Mouse (Mus musculus) kidney, embryonic 15.5 days (tissue): Measurements from ENCODE around the gene Rplp2. TPM values are rescaled to one million over a fixed set of nuclear protein-coding genes. Genes with fewer than 3 reads are reported as not detected.

Experiments used
- ATAC-seq: fragments of 200-750 bp; cut with Nextera tagmentation; replicated peaks from 2 replicates; pipeline ENCODE4 v1.8.0; 2017; ENCODE audit warnings: moderate TSS enrichment; ENCODE audit not compliant: low FRiP score
- H3K27ac ChIP-seq: fragments of 300-500 bp; sonication (generic); 2 replicates; pipeline ENCODE4 v1.5.1; 2015; ENCODE audit warnings: mild to moderate bottlenecking, inconsistent platforms
- H3K27me3 ChIP-seq: fragments of 300-500 bp; sonication (generic); 2 replicates; pipeline ENCODE4 v1.6.1; 2015; ENCODE audit warnings: inconsistent platforms
- H3K36me3 ChIP-seq: fragments of 300-500 bp; sonication (generic); 2 replicates; pipeline ENCODE4 v1.6.1; 2015; ENCODE audit warnings: inconsistent platforms
- H3K4me1 ChIP-seq: fragments of 300-500 bp; sonication (generic); 2 replicates; pipeline ENCODE4 v1.6.1; 2015; ENCODE audit warnings: inconsistent platforms
- H3K4me2 ChIP-seq: fragments of 300-500 bp; sonication (generic); 2 replicates; pipeline ENCODE4 v1.6.1; 2015; ENCODE audit warnings: moderate library complexity, mild to moderate bottlenecking, inconsistent platforms
- H3K4me3 ChIP-seq: fragments of 300-500 bp; sonication (generic); replicated peaks from 2 replicates; pipeline ENCODE4 v1.5.1; 2015; ENCODE audit warnings: mild to moderate bottlenecking, inconsistent platforms
- H3K9ac ChIP-seq: fragments of 300-500 bp; sonication (generic); 2 replicates; pipeline ENCODE4 v1.6.1; 2015; ENCODE audit warnings: mild to moderate bottlenecking, inconsistent platforms
- H3K9me3 ChIP-seq: fragments of 300-500 bp; sonication (generic); replicated peaks from 2 replicates; pipeline ENCODE4 v1.6.1; 2016; ENCODE audit warnings: inconsistent platforms
- WGBS: fragments of 180-500 bp; shearing (Covaris S2); methylation state at CpG from one replicate; pipeline ENCODE4 v1.1.7; 2015; ENCODE audit warnings: mixed read lengths; 5-methylcytosine and 5-hydroxymethylcytosine counted together
- polyA plus RNA-seq: library from polyadenylated mRNA; unstranded; fragments of >200 nt; fragmentation: Nextera tagmentation; extraction: Ambion mirVana; gene quantifications from 2 replicates; pipeline ENCODE4 v1.2.1, GENCODE M21; 2015

Rplp2 gene
- polyA plus RNA-seq, 1 experiment from 2014 or later = 1,339 TPM

GRCm38 (mm10) chr7:141418970-141419369, 28.2 kb upstream of the Rplp2 start:
- H3K27ac ChIP-seq = no peak overlapping the region
- H3K4me1 ChIP-seq = peaks cover 10% of the 10 kb centered on the region
- H3K9ac ChIP-seq = no peak overlapping the region
- H3K36me3 ChIP-seq = no peaks in the 10 kb centered on the region
- H3K4me2 ChIP-seq = no peak overlapping the region
- H3K9me3 ChIP-seq = no peaks in the 10 kb centered on the region
- H3K4me3 ChIP-seq = no peak overlapping the region
- WGBS = 42% methylated on average over 7 of the region's 7 CpGs
- no peak for ATAC-seq
- H3K27me3 ChIP-seq = no peaks in the 10 kb centered on the region

GRCm38 (mm10) chr7:141420030-141420702, 27.0 kb upstream of the Rplp2 start:
- Histone ChIP-seq H3K27me3 (no peaks in the 10 kb centered on the region), H3K4me3 (no peak overlapping the region), H3K4me2 (no peak overlapping the region), H3K9me3 (no peaks in the 10 kb centered on the region), H3K27ac (no peak overlapping the region), H3K9ac (no peak overlapping the region), H3K4me1 (no peaks in the 10 kb centered on the region), H3K36me3 (no peaks in the 10 kb centered on the region)
- ATAC-seq = no peak
- 79% methylated on average over 9 of the region's 9 CpGs for WGBS

- H3K27me3 ChIP-seq = no peaks in the 10 kb centered on the region
- H3K4me3 ChIP-seq = no peak overlapping the region
- H3K4me2 ChIP-seq = no peak overlapping the region
- no peaks in the 10 kb centered on the region for H3K36me3 ChIP-seq
- no peak overlapping the region for H3K27ac ChIP-seq
- peaks cover 5% of the 10 kb centered on the region; the same call in 1 of the 2 replicates for H3K4me1 ChIP-seq
- H3K9me3 ChIP-seq = no peaks in the 10 kb centered on the region
- no peak overlapping the region for H3K9ac ChIP-seq
- 65% methylated on average over 4 of the region's 4 CpGs for WGBS
- ATAC-seq = no peak
Observed at GRCm38 (mm10) chr7:141423811-141424210, 23.4 kb upstream of the Rplp2 start.

- no peaks in the 10 kb centered on the region for H3K9me3 ChIP-seq
- 83% methylated on average over 12 of the region's 12 CpGs for WGBS
- ATAC-seq = no peak
- H3K4me1 ChIP-seq = peaks cover 19% of the 10 kb centered on the region
- H3K9ac ChIP-seq = no peak overlapping the region
- H3K4me2 ChIP-seq = no peak overlapping the region
- peaks cover 21% of the 10 kb centered on the region for H3K36me3 ChIP-seq
- H3K4me3 ChIP-seq = no peak overlapping the region
- no peaks in the 10 kb centered on the region for H3K27me3 ChIP-seq
- no peak overlapping the region for H3K27ac ChIP-seq
Observed at GRCm38 (mm10) chr7:141426948-141427730, 20.0 kb upstream of the Rplp2 start.

- 48% methylated on average over 5 of the region's 5 CpGs for WGBS
- H3K27me3 ChIP-seq = no peaks in the 10 kb centered on the region
- no peak overlapping the region for H3K27ac ChIP-seq
- peaks cover 28% of the 10 kb centered on the region for H3K4me1 ChIP-seq
- H3K4me3 ChIP-seq = no peak overlapping the region
- peaks cover 37% of the 10 kb centered on the region for H3K36me3 ChIP-seq
- no peaks in the 10 kb centered on the region for H3K9me3 ChIP-seq
- peak overlapping the region; percentile 50 for H3K4me2 ChIP-seq
- H3K9ac ChIP-seq = no peak overlapping the region
- ATAC-seq = no peak
Observed at GRCm38 (mm10) chr7:141428701-141429100, 18.5 kb upstream of the Rplp2 start.

- Histone ChIP-seq H3K9ac (0 out of 2 replicates have a peak within 1 kb of the TSS, but pooled peaks have one; percentile 10), H3K36me3 (peaks cover 39% of the 10 kb centered on the region), H3K27ac (no peak within 1 kb of the TSS), H3K27me3 (no peaks in the 10 kb centered on the region), H3K9me3 (no peaks in the 10 kb centered on the region), H3K4me3 (peak within 1 kb of the TSS; percentile 28), H3K4me2 (peak within 1 kb of the TSS; percentile 50), H3K4me1 (peaks cover 34% of the 10 kb centered on the region)
- 6% methylated on average over 19 of the region's 19 CpGs for WGBS
- peak; percentile 79 for ATAC-seq
Observed at GRCm38 (mm10) chr7:141429310-141429709, 17.9 kb upstream of the Rplp2 start, which contains the start of gene Cend1. TSS of gene Cend1 (minus strand) at chr7:141429491.

GRCm38 (mm10) chr7:141429840-141430584, 17.2 kb upstream of the Rplp2 start:
- 0 out of 2 replicates have a peak overlapping the region, but pooled peaks have one; percentile 10 for H3K9ac ChIP-seq
- peak overlapping the region; percentile 50 for H3K4me2 ChIP-seq
- H3K9me3 ChIP-seq = no peaks in the 10 kb centered on the region
- WGBS = 61% methylated on average over 9 of the region's 9 CpGs
- ATAC-seq = no peak
- peaks cover 41% of the 10 kb centered on the region for H3K4me1 ChIP-seq
- H3K36me3 ChIP-seq = peaks cover 39% of the 10 kb centered on the region
- no peak overlapping the region for H3K4me3 ChIP-seq
- H3K27ac ChIP-seq = no peak overlapping the region
- H3K27me3 ChIP-seq = no peaks in the 10 kb centered on the region

GRCm38 (mm10) chr7:141430585-141431240, 16.5 kb upstream of the Rplp2 start:
- Histone ChIP-seq H3K9me3 (no peaks in the 10 kb centered on the region), H3K36me3 (peaks cover 39% of the 10 kb centered on the region), H3K9ac (no peak overlapping the region), H3K27ac (no peak overlapping the region), H3K4me2 (no peak overlapping the region), H3K4me3 (no peak overlapping the region), H3K4me1 (peaks cover 48% of the 10 kb centered on the region), H3K27me3 (no peaks in the 10 kb centered on the region)
- no peak for ATAC-seq
- 93% methylated on average over 9 of the region's 9 CpGs for WGBS

GRCm38 (mm10) chr7:141431434-141432185, 15.6 kb upstream of the Rplp2 start:
- peaks cover 39% of the 10 kb centered on the region for H3K36me3 ChIP-seq
- 89% methylated on average over 19 of the region's 19 CpGs for WGBS
- no peak overlapping the region for H3K27ac ChIP-seq
- H3K4me1 ChIP-seq = peaks cover 54% of the 10 kb centered on the region
- H3K9ac ChIP-seq = no peak overlapping the region
- H3K4me3 ChIP-seq = no peak overlapping the region
- H3K4me2 ChIP-seq = no peak overlapping the region
- ATAC-seq = no peak
- H3K27me3 ChIP-seq = no peaks in the 10 kb centered on the region
- no peaks in the 10 kb centered on the region for H3K9me3 ChIP-seq

GRCm38 (mm10) chr7:141432186-141432611, 15.0 kb upstream of the Rplp2 start:
- Histone ChIP-seq H3K27ac (no peak overlapping the region), H3K27me3 (no peaks in the 10 kb centered on the region), H3K4me3 (no peak overlapping the region), H3K4me2 (no peak overlapping the region), H3K4me1 (peaks cover 59% of the 10 kb centered on the region), H3K36me3 (peaks cover 39% of the 10 kb centered on the region), H3K9me3 (no peaks in the 10 kb centered on the region), H3K9ac (no peak overlapping the region)
- WGBS = 59% methylated on average over 8 of the region's 8 CpGs
- ATAC-seq = no peak
